Mouse (Mus musculus) megakaryocyte, embryonic 14.5 days (primary cell): ENCODE measurements at regions not wholly inside any gene's neighbourhood (a gene's known extent, or its start where the extent isn't known, plus 50 kb on each side); places are given as distances from the start of the nearest gene placed in this dataset.

Experiments
- FLI1 ChIP-seq: IDR thresholded peaks from 2 replicates; pipeline ENCODE4 v1.6.1; 2012; ENCODE audit warnings: low read length, inconsistent platforms, mixed read lengths
- GATA1 ChIP-seq: IDR thresholded peaks from 3 replicates; pipeline ENCODE4 v1.6.1; 2012; ENCODE audit warnings: mixed read lengths, low read length, inconsistent platforms, borderline replicate concordance

DNA sequence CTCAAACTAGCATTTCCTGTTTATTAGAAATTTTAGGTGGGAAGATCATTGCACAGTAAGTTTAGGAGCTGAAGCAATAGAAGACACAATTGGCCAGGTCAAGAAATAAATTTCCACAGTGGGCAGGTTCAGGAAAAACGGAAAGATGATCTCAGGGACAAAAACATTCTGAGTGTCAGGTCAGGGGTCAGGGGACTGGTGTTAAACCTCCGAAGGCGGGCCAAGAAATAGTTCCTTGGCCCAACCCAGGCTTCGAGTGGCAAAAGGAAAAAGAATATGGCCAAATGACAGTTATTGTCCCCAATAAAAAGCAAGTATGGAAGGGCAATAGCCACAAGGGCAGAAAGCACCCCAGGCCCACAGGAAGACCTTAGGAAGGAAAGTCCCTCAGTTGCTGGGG, 144.0 kb downstream of the Fam43a start:
- no peak for TF ChIP-seq GATA1
- no peak for TF ChIP-seq FLI1
